Mouse (Mus musculus) lung, postnatal 0 days (tissue): ENCODE results near the gene Shld1.

Experiments used
- CTCF ChIP-seq: IDR thresholded peaks from 2 replicates; pipeline ENCODE4 v1.5.1; 2016; ENCODE audit warnings: antibody characterized with exemption, mild to moderate bottlenecking
- EP300 ChIP-seq: IDR thresholded peaks from 2 replicates; pipeline ENCODE4 v1.6.1; 2016; ENCODE audit warnings: antibody characterized with exemption, mild to moderate bottlenecking, control low read depth

- TF ChIP-seq CTCF = no peak
- no peak for TF ChIP-seq EP300
These were observed 10.6 kb upstream of the Shld1 start for GRCm38 (mm10) chr2:132676111-132676510.
